Mouse (Mus musculus) liver, embryonic 15.5 days (tissue): Measurements from ENCODE around the gene Cd40. TPM values are rescaled to one million over a fixed set of nuclear protein-coding genes. Genes with fewer than 3 reads are reported as not detected.

ENCODE experiments used
- ATAC-seq: fragments of 200-750 bp; cut with Nextera tagmentation; 2 replicates; pipeline ENCODE4 v1.8.0; 2017; ENCODE audit warnings: moderate number of reproducible peaks, mild to moderate bottlenecking, moderate library complexity; ENCODE audit not compliant: insufficient read depth
- H3K27ac ChIP-seq: fragments of 300-500 bp; sonication (generic); replicated peaks from 2 replicates; pipeline ENCODE4 v1.5.1; 2015; ENCODE audit warnings: mild to moderate bottlenecking, inconsistent platforms
- H3K27me3 ChIP-seq: fragments of 300-500 bp; sonication (generic); 2 replicates; pipeline ENCODE4 v1.6.1; 2015; ENCODE audit warnings: mild to moderate bottlenecking, inconsistent platforms
- H3K36me3 ChIP-seq: fragments of 300-500 bp; sonication (generic); replicated peaks from 2 replicates; pipeline ENCODE4 v1.6.1; 2015; ENCODE audit warnings: moderate library complexity, mild to moderate bottlenecking, inconsistent platforms
- H3K4me1 ChIP-seq: fragments of 300-500 bp; sonication (generic); replicated peaks from 2 replicates; pipeline ENCODE4 v1.6.1; 2015; ENCODE audit warnings: inconsistent platforms
- H3K4me2 ChIP-seq: fragments of 300-500 bp; sonication (generic); 2 replicates; pipeline ENCODE4 v1.6.1; 2015; ENCODE audit warnings: moderate library complexity, mild to moderate bottlenecking, inconsistent platforms
- H3K4me3 ChIP-seq: fragments of 300-500 bp; sonication (generic); replicated peaks from 2 replicates; pipeline ENCODE4 v1.5.1; 2015; ENCODE audit warnings: mild to moderate bottlenecking, inconsistent platforms
- H3K9ac ChIP-seq: fragments of 300-500 bp; sonication (generic); 2 replicates; pipeline ENCODE4 v1.6.1; 2015; ENCODE audit warnings: moderate library complexity, mild to moderate bottlenecking, inconsistent platforms
- H3K9me3 ChIP-seq: fragments of 300-500 bp; sonication (generic); replicated peaks from 2 replicates; pipeline ENCODE4 v1.6.1; 2016; ENCODE audit warnings: inconsistent platforms
- WGBS: fragments of 180-500 bp; shearing (Covaris S2); methylation state at CpG from one replicate; pipeline ENCODE4 v1.1.7; 2015; ENCODE audit warnings: mixed read lengths; ENCODE audit not compliant: insufficient replicate concordance; 5-methylcytosine and 5-hydroxymethylcytosine counted together
- polyA plus RNA-seq: library from polyadenylated mRNA; unstranded; fragments of >200 nt; fragmentation: Nextera tagmentation; extraction: Ambion mirVana; gene quantifications from 2 replicates; pipeline ENCODE4 v1.2.1, GENCODE M21; 2015

The Cd40 gene
- polyA plus RNA-seq, 1 experiment from 2014 or later = 3.5 TPM

- 42% methylated on average over 8 of the region's 8 CpGs for WGBS
- no peak for ATAC-seq
- no peaks in the 10 kb centered on the region for H3K9me3 ChIP-seq
- no peak overlapping the region for H3K4me2 ChIP-seq
- H3K4me3 ChIP-seq = no peak overlapping the region
- H3K27ac ChIP-seq = no peak overlapping the region
- H3K36me3 ChIP-seq = no peaks in the 10 kb centered on the region
- H3K9ac ChIP-seq = no peak overlapping the region
- no peaks in the 10 kb centered on the region for H3K4me1 ChIP-seq
- H3K27me3 ChIP-seq = peaks cover 81% of the 10 kb centered on the region
Observed at GRCm38 (mm10) chr2:165078045-165078444, 22.6 kb downstream of the Cd40 start.

DNA sequence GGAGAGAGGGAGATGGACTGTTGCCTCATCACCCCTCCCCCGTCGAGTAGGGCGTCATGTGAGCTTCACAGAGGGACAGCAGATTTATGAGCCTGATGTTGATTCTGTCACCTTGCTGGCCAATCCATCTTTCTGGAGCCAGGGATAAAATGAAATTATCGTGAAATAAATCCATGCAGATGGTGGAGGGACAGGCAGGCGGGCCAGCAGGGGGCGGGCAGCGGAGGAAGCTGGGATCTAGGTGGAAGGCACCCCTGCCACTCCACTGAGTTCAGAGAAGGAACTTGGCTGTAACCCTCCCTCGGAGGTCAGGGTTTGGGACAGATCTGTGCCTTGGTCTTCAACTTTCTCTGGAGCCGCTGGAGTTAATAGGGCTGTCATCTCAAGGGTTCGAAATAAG, 23.2 kb downstream of the Cd40 start:
- Histone ChIP-seq H3K4me1 (no peaks in the 10 kb centered on the region), H3K9me3 (no peaks in the 10 kb centered on the region), H3K4me3 (no peak overlapping the region), H3K27ac (no peak overlapping the region), H3K27me3 (peaks cover 76% of the 10 kb centered on the region), H3K9ac (no peak overlapping the region), H3K36me3 (no peaks in the 10 kb centered on the region), H3K4me2 (no peak overlapping the region)
- WGBS = 24% methylated on average over 10 of the region's 10 CpGs
- no peak for ATAC-seq

DNA sequence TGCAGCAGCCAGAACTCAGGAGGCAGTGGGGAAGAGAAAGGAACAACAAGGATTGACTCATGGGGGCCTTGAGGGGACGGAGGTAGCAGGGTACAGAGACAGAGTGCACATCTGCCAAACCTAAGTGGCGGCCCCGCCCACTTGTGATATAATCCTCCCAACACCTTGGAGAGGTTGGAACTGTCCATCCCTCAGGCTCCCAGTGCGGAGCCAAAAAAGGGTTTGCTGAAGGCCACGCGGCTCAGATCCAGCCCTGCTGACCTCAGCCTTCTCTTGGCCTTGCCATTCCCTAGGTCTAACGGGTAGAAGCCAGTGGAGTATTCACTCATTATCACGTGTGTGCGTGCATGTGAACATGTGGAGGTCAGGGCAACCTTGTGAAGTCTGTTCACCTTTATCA, 25.2 kb downstream of the Cd40 start:
- WGBS = 18% methylated on average over 9 of the region's 9 CpGs
- Histone ChIP-seq H3K27ac (no peak overlapping the region), H3K9me3 (no peaks in the 10 kb centered on the region), H3K4me3 (no peak overlapping the region), H3K36me3 (no peaks in the 10 kb centered on the region), H3K9ac (no peak overlapping the region), H3K4me2 (no peak overlapping the region), H3K27me3 (peaks cover 57% of the 10 kb centered on the region), H3K4me1 (no peaks in the 10 kb centered on the region)
- no peak for ATAC-seq

- no peak for ATAC-seq
- WGBS = 24% methylated on average over 7 of the region's 7 CpGs
- H3K9me3 ChIP-seq = no peaks in the 10 kb centered on the region
- no peak overlapping the region for H3K9ac ChIP-seq
- H3K27ac ChIP-seq = no peak overlapping the region
- peaks cover 51% of the 10 kb centered on the region for H3K27me3 ChIP-seq
- no peaks in the 10 kb centered on the region for H3K4me1 ChIP-seq
- no peak overlapping the region for H3K4me2 ChIP-seq
- no peak overlapping the region for H3K4me3 ChIP-seq
- H3K36me3 ChIP-seq = no peaks in the 10 kb centered on the region
Observed at GRCm38 (mm10) chr2:165081257-165081656, 25.8 kb downstream of the Cd40 start.

DNA sequence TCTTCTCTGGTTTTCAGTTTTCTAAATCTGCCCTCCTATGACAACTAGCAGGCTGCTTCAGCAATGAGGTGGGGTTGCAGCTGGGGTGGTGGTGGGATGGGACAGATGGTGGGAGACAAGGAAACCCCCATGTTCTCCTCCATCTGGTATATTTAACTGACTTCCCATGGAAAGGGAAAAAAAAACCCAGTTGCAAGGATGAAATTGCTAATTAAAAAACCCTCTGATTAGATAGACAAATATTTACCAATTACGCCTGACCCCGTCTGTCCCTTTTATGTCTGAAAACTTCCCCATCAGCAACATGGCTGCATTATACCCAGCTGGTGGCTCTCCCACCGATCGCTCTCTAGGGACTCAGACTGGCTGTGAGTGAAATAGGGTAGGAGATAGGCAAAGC, 31.2 kb downstream of the Cd40 start:
- Histone ChIP-seq H3K27me3 (peaks cover 2% of the 10 kb centered on the region; the same call in 1 of the 2 replicates), H3K9ac (no peak overlapping the region), H3K27ac (no peak overlapping the region), H3K4me1 (no peaks in the 10 kb centered on the region), H3K36me3 (no peaks in the 10 kb centered on the region), H3K4me3 (no peak overlapping the region), H3K4me2 (no peak overlapping the region), H3K9me3 (no peaks in the 10 kb centered on the region)
- 61% methylated on average over 4 of the region's 4 CpGs for WGBS
- no peak for ATAC-seq

DNA sequence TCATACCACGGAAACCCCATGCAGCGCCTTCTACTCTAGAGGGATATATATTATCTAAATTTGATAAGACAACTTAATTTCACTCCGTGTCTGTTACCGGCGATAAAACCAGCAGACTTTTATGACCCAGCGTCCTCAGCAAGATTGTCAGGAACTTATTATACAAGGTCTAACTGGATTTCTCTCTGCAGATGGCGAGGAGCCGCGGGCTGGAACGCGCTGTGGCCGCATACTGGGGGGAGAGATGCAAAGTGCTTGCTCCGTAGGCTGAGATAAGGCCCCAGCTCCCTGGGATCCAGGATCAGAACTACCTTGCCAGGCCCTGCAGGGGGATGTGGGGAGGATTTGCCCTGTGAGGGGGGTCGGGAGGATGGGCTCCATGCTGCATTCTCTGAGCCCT, 34.0 kb downstream of the Cd40 start:
- Histone ChIP-seq H3K4me3 (no peak overlapping the region), H3K9me3 (no peaks in the 10 kb centered on the region), H3K27me3 (peaks cover 4% of the 10 kb centered on the region; the same call in 1 of the 2 replicates), H3K36me3 (no peaks in the 10 kb centered on the region), H3K9ac (no peak overlapping the region), H3K4me1 (no peaks in the 10 kb centered on the region), H3K4me2 (no peak overlapping the region), H3K27ac (no peak overlapping the region)
- no peak for ATAC-seq
- WGBS = 37% methylated on average over 14 of the region's 14 CpGs

DNA sequence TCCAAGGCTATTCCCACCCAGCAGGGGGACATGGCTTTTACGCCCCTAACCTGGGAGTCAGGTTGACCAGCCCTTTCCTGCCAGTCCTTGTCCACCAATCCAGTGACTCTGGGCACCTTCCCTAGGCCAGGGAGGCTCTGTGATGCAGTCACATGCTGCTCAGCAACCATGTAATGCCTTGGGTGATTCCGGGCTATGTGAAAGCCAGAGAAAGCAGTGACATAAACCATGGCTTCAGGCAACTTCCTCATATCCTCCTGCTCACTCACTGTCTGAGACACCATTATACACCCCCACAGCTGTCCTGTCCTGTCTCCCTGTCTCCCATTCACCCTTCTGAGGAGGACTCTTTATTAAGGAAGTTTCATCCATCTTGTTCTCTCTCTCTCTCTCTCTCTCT, 35.2 kb downstream of the Cd40 start, which contains the start of gene 1700025C18Rik:
1700025C18Rik (minus strand) TSS at position 101 of the 400 bp plus-strand sequence.
- no peak for ATAC-seq
- no peak within 1 kb of the TSS for H3K27ac ChIP-seq
- H3K27me3 ChIP-seq = peaks cover 6% of the 10 kb centered on the region; the same call in 1 of the 2 replicates
- H3K4me3 ChIP-seq = no peak within 1 kb of the TSS
- H3K9ac ChIP-seq = no peak within 1 kb of the TSS
- H3K4me1 ChIP-seq = no peaks in the 10 kb centered on the region
- no peaks in the 10 kb centered on the region for H3K36me3 ChIP-seq
- H3K4me2 ChIP-seq = no peak within 1 kb of the TSS
- WGBS = 55% methylated on average over 2 of the region's 2 CpGs
- H3K9me3 ChIP-seq = no peaks in the 10 kb centered on the region

- H3K4me2 ChIP-seq = no peak overlapping the region
- no peaks in the 10 kb centered on the region for H3K36me3 ChIP-seq
- WGBS = 60% methylated on average over 8 of the region's 8 CpGs
- no peak overlapping the region for H3K4me3 ChIP-seq
- no peak overlapping the region for H3K9ac ChIP-seq
- no peaks in the 10 kb centered on the region for H3K9me3 ChIP-seq
- no peak for ATAC-seq
- no peak overlapping the region for H3K27ac ChIP-seq
- peaks cover 12% of the 10 kb centered on the region for H3K27me3 ChIP-seq
- no peaks in the 10 kb centered on the region for H3K4me1 ChIP-seq
Observed at GRCm38 (mm10) chr2:165091433-165091965, 36.1 kb downstream of the Cd40 start.

DNA sequence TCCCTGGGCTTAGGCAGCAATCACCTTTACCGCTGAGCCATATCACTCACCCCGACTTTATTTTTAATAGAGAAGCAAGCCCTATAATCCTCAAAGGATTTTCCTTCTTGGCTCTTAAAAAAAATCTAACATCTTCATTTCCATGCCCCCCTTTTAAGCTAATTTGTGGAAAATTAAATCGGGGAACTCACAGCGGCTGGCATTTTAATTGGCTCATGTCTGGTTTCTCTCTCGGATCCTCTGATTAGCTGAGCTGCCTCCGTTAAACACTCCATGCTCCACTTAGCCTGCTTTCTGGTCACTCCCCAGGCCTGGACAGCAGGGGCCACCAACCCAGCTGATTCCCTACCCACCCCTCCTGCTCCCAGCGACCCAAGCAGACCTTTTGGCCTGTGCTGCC, 37.0 kb downstream of the Cd40 start:
- Histone ChIP-seq H3K4me3 (no peak overlapping the region), H3K9me3 (no peaks in the 10 kb centered on the region), H3K4me1 (no peaks in the 10 kb centered on the region), H3K27ac (no peak overlapping the region), H3K4me2 (no peak overlapping the region), H3K9ac (no peak overlapping the region), H3K36me3 (no peaks in the 10 kb centered on the region), H3K27me3 (peaks cover 19% of the 10 kb centered on the region)
- 67% methylated on average over 7 of the region's 7 CpGs for WGBS
- ATAC-seq = no peak

DNA sequence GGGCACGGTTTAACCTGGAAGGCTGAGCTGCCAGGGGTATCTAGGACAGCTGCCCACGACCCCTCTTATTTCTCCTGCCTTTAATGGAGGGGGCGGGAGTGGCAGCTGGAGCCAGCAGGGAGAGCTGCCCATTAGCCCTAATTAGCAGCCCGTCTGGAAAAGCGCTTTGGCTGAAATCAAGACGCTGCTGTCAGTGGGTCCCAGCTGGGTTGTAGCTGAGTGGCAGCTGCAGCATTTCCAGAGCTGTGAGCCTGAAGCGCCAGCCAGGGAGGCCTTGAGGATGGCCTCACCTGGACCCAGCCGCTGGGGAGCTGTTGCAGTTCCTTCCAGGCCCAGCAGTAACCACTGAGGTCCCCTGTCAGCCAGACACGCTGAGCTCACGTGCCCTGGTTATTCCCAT, 40.9 kb downstream of the Cd40 start:
- Histone ChIP-seq H3K27ac (no peak overlapping the region), H3K4me1 (no peaks in the 10 kb centered on the region), H3K36me3 (no peaks in the 10 kb centered on the region), H3K9ac (no peak overlapping the region), H3K4me3 (no peak overlapping the region), H3K9me3 (no peaks in the 10 kb centered on the region), H3K4me2 (no peak overlapping the region), H3K27me3 (peaks cover 22% of the 10 kb centered on the region)
- ATAC-seq = no peak
- 18% methylated on average over 10 of the region's 10 CpGs for WGBS

DNA sequence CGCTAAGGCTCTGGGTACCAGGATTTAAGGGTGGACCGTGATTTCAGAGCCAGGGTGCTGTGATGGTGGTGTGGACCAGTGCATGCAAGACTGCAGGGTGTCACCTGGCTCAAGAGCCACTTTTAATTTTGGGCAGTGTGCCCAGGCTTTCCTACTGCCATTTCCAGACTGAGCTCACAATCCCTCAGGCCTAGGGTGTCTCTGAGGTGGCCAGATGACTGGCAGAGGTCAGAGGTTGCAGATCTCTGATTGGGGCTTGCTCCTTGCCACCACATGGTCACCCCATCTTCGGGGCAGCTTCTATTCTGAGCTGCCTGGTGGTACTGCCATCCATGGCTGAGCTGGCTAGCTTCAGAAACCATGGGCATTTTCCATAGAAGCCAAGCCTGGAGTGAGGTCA, 43.4 kb downstream of the Cd40 start:
- H3K4me3 ChIP-seq = no peak overlapping the region
- no peak overlapping the region for H3K27ac ChIP-seq
- H3K36me3 ChIP-seq = no peaks in the 10 kb centered on the region
- no peaks in the 10 kb centered on the region for H3K4me1 ChIP-seq
- 53% methylated on average over 3 of the region's 3 CpGs for WGBS
- peaks cover 21% of the 10 kb centered on the region for H3K27me3 ChIP-seq
- ATAC-seq = no peak
- no peak overlapping the region for H3K9ac ChIP-seq
- H3K9me3 ChIP-seq = no peaks in the 10 kb centered on the region
- no peak overlapping the region for H3K4me2 ChIP-seq

DNA sequence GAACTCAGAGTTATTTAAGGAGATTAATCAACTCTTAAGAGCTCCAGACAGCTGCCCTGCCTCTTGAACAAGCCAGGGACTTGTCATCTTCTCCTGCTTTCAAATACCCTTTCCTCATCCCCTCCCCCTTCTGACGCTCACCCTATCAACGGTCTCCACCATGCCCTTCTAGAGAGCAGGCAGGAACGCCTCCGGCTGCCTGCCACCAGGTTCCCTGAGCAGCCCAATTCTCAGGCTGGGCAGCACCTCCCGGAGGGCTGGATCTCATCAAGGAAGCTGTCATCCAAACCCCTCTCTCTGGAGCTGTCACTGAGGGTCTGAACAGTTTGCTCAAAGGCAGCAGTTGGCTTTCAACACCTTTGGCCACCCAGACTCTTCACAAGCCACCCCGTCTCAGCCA, 45.3 kb downstream of the Cd40 start:
- 8% methylated on average over 6 of the region's 6 CpGs for WGBS
- H3K9ac ChIP-seq = no peak overlapping the region
- H3K4me2 ChIP-seq = no peak overlapping the region
- no peaks in the 10 kb centered on the region for H3K36me3 ChIP-seq
- no peak overlapping the region for H3K4me3 ChIP-seq
- no peak overlapping the region for H3K27ac ChIP-seq
- no peak for ATAC-seq
- no peaks in the 10 kb centered on the region for H3K4me1 ChIP-seq
- H3K9me3 ChIP-seq = no peaks in the 10 kb centered on the region
- H3K27me3 ChIP-seq = peaks cover 31% of the 10 kb centered on the region
